Mouse (Mus musculus): ENCODE data around the gene Apol7e. TPM values are rescaled to one million over a fixed set of nuclear protein-coding genes. Genes with fewer than 3 reads are reported as not detected.

Gene Apol7e
- polyA plus RNA-seq, 1 experiment from 2014 or later, result not detected

DNA sequence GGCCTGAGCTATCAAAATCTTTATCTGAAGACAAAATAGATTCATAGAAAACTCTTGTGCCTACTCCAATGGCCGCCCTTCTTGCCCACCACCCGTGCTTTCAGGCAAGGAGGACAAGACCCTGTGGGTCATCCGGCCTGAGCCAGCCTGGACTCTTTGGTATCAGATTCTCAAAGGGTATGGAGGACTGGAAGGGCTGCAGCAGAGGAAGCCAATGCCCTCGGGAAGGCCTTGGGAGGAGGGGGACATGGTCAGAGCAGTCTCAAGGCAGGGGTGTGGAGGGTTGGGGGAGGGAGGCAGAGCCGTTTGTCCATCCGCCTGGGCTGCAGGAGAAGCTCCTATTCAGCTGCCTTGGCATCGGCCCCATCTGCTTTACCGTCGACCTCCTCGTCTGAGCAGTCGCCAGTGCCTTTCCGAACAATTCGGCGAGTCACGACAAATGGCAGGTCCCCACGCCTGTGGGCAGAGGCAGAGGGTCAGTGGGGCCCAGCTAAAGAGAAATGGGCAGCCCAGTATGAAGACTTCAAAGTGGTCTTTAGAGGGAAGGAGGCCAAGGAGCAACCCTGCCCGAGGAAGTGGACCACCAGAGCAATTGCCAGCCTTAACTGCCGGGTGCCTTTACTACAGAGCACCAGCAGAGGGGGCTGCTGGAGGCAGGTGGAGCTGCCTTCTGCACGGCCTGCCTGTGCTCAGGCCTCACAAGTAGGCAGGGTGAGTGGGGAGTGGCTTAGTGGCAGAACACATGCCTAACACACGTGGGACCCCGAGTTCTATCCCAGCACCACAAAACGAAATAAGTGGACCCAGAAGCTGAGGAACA, 63.1 kb downstream of the Apol7e start:
- Histone ChIP-seq H3K27me3 (replicated peaks) (no peaks in the 10 kb centered on the region), H3K36me3 (peaks cover 63% of the 10 kb centered on the region), H3K9ac (replicated peaks) (no peak overlapping the region), H3K4me2 (no peak overlapping the region), H3K4me3 (replicated peaks) (no peak overlapping the region), H3K27ac (replicated peaks) (no peak overlapping the region), H3K4me1 (peaks cover 2% of the 10 kb centered on the region; the same call in 1 of the 2 replicates), H3K9me3 (replicated peaks) (no peaks in the 10 kb centered on the region)
- 77% methylated on average over 22 of the region's 22 CpGs for WGBS
- ATAC-seq (ENCODE audit: low FRiP score), result no peak

DNA sequence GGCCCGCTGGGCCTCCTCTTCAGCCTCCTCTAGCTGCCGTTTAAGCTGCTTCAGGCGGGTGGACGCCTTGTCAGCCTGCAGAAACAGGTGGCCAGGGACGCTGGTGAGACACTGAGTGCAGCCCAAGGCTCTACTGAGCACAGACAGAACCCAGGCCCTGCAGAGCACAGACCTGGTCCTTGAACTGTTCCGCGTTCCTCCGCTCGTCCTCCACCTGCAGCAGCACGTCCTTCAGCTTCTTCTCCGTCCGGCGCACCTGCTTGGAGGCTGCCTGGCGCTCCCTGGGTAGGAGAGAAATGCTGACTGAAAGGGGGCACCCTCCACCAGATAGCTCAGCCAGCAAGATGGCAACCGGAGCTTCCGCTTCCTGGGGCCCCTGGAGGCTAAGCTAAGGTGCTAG, 64.4 kb downstream of the Apol7e start:
- Histone ChIP-seq H3K9ac (replicated peaks) (no peak overlapping the region), H3K9me3 (replicated peaks) (no peaks in the 10 kb centered on the region), H3K4me2 (no peak overlapping the region), H3K4me3 (replicated peaks) (no peak overlapping the region), H3K4me1 (no peaks in the 10 kb centered on the region), H3K27ac (replicated peaks) (no peak overlapping the region), H3K27me3 (replicated peaks) (no peaks in the 10 kb centered on the region), H3K36me3 (peaks cover 76% of the 10 kb centered on the region)
- no peak for ATAC-seq (ENCODE audit: low FRiP score)
- WGBS, result 93% methylated on average over 16 of the region's 16 CpGs

DNA sequence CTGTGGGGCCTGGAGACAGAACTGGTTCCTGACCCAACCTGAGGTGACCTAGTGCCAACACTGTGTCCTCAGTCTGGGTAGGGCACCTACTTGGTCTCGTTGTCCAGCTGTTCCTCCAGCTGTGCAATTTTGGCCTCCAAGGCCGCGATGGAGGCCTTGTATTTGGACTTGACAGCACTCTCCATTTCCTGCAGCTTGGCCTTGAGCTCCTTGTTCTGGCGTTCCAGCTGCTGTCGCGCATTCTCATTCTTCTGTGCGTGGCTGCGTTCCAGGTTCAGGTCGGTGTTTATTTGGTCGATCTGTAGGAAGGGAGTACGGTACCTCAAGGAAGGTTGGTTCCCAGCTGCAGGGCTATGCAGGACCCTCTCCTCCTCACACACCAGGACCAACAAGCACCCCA, 65.0 kb downstream of the Apol7e start:
- no peaks in the 10 kb centered on the region for H3K9me3 ChIP-seq (replicated peaks)
- no peaks in the 10 kb centered on the region for H3K27me3 ChIP-seq (replicated peaks)
- H3K4me3 ChIP-seq (replicated peaks), result no peak overlapping the region
- H3K4me1 ChIP-seq, result no peaks in the 10 kb centered on the region
- no peak overlapping the region for H3K27ac ChIP-seq (replicated peaks)
- H3K36me3 ChIP-seq, result peaks cover 82% of the 10 kb centered on the region
- 92% methylated on average over 11 of the region's 11 CpGs for WGBS
- no peak overlapping the region for H3K4me2 ChIP-seq
- no peak overlapping the region for H3K9ac ChIP-seq (replicated peaks)
- ATAC-seq (ENCODE audit: low FRiP score), result no peak

DNA sequence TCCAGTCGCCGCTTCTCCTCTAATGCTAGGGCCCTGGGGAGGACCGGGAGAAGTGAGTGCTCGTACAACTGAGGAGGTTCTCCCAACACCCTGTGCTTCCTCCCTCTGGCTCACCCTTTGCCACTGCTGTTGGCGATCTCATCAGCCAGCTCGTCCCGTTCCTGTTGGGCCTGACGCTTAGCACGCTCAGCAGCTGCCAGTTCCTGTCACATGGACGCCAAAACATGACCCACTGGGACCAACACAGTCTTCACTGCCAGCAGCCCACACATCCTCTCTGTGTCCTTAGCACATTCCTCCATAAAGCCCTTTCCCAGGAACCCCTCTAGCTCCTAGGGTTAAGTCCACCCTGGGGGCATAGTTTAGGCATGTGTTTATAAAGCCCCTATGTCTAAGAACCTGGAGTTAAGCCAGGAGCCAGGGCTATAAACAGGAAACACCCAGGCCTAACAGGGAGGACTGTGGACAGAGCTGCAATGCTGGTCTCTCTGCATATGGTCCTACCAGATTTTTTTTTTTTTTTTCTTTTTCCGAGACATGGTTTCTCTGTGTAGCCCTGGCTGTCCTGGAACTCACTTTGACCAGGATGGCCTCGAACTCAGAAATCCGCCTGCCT, 65.8 kb downstream of the Apol7e start:
- ATAC-seq (ENCODE audit: low FRiP score), result no peak
- Histone ChIP-seq H3K9me3 (replicated peaks) (no peaks in the 10 kb centered on the region), H3K27ac (replicated peaks) (no peak overlapping the region), H3K4me1 (no peaks in the 10 kb centered on the region), H3K36me3 (peaks cover 90% of the 10 kb centered on the region), H3K9ac (replicated peaks) (no peak overlapping the region), H3K4me3 (replicated peaks) (no peak overlapping the region), H3K4me2 (no peak overlapping the region), H3K27me3 (replicated peaks) (no peaks in the 10 kb centered on the region)
- WGBS, result 81% methylated on average over 13 of the region's 13 CpGs

DNA sequence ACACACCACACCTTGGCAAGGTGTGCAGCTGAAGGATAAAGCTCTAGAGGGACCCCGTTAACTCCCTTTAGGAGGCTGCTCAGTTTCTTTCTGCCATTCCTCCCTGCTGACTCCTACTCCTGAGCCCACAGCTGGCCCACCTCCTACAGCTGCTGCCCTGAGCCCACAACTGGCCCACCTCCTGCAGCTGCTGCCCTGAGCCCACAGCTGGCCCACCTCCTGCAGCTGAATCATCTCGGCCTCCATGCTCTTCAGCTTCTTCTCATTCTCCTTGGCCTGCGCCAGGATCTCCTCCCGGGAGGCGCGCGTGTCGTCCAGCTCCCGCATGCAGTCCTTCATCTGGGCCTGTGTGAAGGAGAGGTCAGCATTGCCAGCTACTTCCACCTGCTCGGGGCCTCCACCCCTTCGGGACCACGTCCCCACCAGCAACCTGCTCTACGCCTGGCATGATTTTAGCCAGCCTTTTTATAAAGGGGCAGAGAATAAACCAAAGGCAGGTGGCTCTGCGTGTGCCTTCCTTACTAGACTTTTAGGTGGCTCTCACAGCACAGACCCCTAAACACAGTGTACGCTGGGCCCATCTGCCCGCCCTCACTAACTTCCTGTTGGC, 66.9 kb downstream of the Apol7e start:
- Histone ChIP-seq H3K9me3 (replicated peaks) (no peaks in the 10 kb centered on the region), H3K27me3 (replicated peaks) (no peaks in the 10 kb centered on the region), H3K4me3 (replicated peaks) (no peak overlapping the region), H3K4me2 (no peak overlapping the region), H3K4me1 (no peaks in the 10 kb centered on the region), H3K9ac (replicated peaks) (no peak overlapping the region), H3K27ac (replicated peaks) (no peak overlapping the region), H3K36me3 (peaks cover 95% of the 10 kb centered on the region)
- no peak for ATAC-seq (ENCODE audit: low FRiP score)
- 95% methylated on average over 16 of the region's 16 CpGs for WGBS

DNA sequence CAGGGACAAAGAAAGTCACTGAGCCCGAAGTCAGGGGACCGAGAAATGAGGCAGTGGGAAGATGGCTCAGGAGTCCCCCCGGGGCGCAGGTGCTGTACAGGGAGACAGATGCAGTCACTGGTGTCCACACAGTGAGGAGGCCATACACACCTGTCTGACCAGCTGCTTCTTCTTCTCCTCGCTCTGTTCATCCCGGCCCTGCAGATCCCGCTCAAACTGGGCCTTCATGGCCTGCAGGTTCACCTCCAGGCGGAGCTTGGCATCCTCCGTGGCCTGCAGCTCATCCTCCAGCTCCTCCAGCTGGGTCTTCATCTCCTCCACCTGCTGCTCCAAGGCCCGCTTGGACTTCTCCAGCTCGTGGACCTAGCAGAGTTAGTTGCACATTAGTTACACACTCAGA, 68.3 kb downstream of the Apol7e start:
- H3K27me3 ChIP-seq (replicated peaks), result no peaks in the 10 kb centered on the region
- H3K9me3 ChIP-seq (replicated peaks), result no peaks in the 10 kb centered on the region
- H3K4me2 ChIP-seq, result no peak overlapping the region
- no peak overlapping the region for H3K27ac ChIP-seq (replicated peaks)
- H3K4me3 ChIP-seq (replicated peaks), result no peak overlapping the region
- ATAC-seq (ENCODE audit: low FRiP score), result no peak
- no peak overlapping the region for H3K9ac ChIP-seq (replicated peaks)
- no peaks in the 10 kb centered on the region for H3K4me1 ChIP-seq
- H3K36me3 ChIP-seq, result peaks cover 95% of the 10 kb centered on the region
- WGBS, result 94% methylated on average over 11 of the region's 11 CpGs

Other genes starting within 250 kb of the Apol7e start
- not detected in 2 replicates for gene Apol10a, start 221.8 kb upstream of the Apol7e start, polyA plus RNA-seq (2015; fragmentation: Nextera tagmentation; extraction: Ambion mirVana)
- gene Apol11a, start 190.6 kb upstream of the Apol7e start, polyA plus RNA-seq (2015; fragmentation: Nextera tagmentation; extraction: Ambion mirVana), result not detected in 2 replicates
- 0.40 TPM in 1 of 2 replicates, not detected in the other for gene Apol7c, start 165.5 kb upstream of the Apol7e start, polyA plus RNA-seq (2015; fragmentation: Nextera tagmentation; extraction: Ambion mirVana)
- gene 1700025B11Rik, start 137.0 kb upstream of the Apol7e start, polyA plus RNA-seq (2015; fragmentation: Nextera tagmentation; extraction: Ambion mirVana), result not detected in 2 replicates
- gene Apol10b, start 102.7 kb upstream of the Apol7e start, polyA plus RNA-seq (2015; fragmentation: Nextera tagmentation; extraction: Ambion mirVana), result 0.19 TPM in 1 of 2 replicates, not detected in the other
- not detected in 2 replicates for gene Gm36245, start 99.6 kb upstream of the Apol7e start, polyA plus RNA-seq (2015; fragmentation: Nextera tagmentation; extraction: Ambion mirVana)
- 0.10 TPM in 1 of 2 replicates, not detected in the other for gene Apol11b, start 55.6 kb upstream of the Apol7e start, polyA plus RNA-seq (2015; fragmentation: Nextera tagmentation; extraction: Ambion mirVana)
- gene Apol9b, start 30.2 kb downstream of the Apol7e start, polyA plus RNA-seq (2015; fragmentation: Nextera tagmentation; extraction: Ambion mirVana), result 0.17 TPM in 1 of 2 replicates, not detected in the other
- 0.19 and 0.49 TPM in 2 replicates for gene Apol8, start 58.1 kb downstream of the Apol7e start, polyA plus RNA-seq (2015; fragmentation: Nextera tagmentation; extraction: Ambion mirVana)
- gene Myh9, start 143.3 kb downstream of the Apol7e start, polyA plus RNA-seq (2015; fragmentation: Nextera tagmentation; extraction: Ambion mirVana), result 9.6 and 17.7 TPM in 2 replicates
- 193 and 217 TPM in 2 replicates for gene Txn2, start 230.1 kb downstream of the Apol7e start, polyA plus RNA-seq (2015; fragmentation: Nextera tagmentation; extraction: Ambion mirVana)

Measured in neural tube, embryonic 15.5 days (tissue).